Mouse (Mus musculus) adrenal gland, postnatal 4 days (tissue): Measurements from ENCODE around the gene Ntpcr. TPM values are rescaled to one million over a fixed set of nuclear protein-coding genes. Genes with fewer than 3 reads are reported as not detected.

ENCODE experiments used
- DNase-seq, 2 experiments: peaks; one replicate each; pipeline ENCODE4 v3.0.0; 2021 to 2022; ENCODE audit warnings: low spot score in 2 of 2, mixed read lengths in 2 of 2
- total RNA-seq, 2 experiments: library from RNA; stranded (reverse); gene quantifications; 2 replicates each; pipeline ENCODE4 v1.2.3; 2021

The Ntpcr gene
- total RNA-seq, 2 experiments from 2014 or later, result 22.5 to 24.4 TPM

DNA sequence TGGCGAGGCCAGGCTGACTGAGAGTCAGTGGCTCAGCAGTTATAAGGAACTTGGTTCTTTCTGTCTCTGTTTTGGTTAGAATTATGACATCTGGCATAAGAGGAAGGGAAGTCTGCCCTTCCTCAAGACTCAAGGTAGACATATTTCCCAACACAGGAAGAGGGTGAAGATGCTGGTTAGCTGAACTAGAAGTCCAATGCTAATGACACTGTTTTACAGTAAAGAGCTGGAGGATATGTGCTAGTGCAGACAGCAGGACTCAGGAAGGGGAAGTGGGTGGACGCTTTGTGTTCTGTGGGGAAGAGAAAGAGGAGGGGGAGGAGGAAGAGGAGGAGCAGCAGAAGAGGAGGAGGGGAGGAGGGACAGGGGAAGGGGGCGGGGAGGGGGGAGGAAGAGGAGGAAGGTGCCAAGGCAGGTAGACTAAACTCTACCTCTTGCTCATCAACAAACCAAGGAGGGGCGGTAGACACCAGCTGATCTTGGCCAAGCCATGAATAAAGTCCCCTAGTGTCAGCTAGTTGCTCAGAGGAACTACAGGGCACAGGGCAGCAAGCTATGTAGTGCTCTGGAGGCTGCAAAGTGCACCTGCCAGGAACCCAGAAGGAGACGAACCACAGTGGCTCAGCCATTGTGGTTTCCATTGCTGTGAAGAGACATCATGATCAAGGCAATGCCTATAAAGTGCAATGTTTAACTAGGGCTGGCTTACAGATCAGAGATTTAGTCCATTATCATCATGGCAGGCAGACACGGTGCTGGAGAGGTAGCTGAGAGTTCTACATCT, 4.5 kb upstream of the Ntpcr start:
- no peak for DNase-seq

DNA sequence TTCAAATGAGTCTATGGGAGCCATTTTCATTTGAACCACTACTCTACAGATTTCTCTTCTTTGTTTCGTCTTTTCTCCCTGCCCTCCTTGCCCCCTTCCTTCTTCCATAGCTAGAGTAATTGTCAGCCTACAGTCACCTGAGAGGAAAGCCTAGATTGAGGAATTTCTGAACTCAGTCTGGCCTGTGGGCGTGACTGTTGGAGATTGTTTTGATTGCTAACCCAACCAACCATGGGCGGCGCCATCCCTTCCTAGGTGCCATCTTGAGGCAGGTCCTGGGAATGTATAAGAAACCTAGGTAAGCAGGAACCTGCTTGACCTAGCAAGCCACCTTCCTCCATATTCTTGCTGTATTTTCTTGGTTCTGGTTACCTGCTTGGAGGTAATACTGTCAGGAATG, 3.6 kb upstream of the Ntpcr start:
- DNase-seq, result no peak

DNA sequence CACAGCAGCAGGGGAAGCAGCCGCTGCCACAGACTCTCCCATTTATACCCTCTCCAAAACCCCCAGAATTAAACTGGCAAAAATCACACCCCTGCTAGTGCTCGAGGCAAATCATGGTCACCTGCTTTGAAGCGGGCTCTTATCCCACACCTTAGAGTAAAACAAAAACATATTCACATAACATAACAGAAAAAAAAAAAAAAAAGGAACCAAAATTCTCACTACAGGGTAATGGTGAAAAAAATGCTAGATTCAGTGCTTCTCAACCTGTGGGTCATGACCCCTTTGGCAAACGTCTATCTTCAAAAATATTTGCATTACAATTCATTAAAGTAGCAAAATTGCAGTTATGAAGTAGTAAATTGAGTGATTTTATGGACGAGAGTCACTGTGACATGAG, 2.8 kb upstream of the Ntpcr start:
- DNase-seq, result no peak

- no peak for DNase-seq
These were observed 2.0 kb upstream of the Ntpcr start for GRCm38 (mm10) chr8:125727797-125728196.

DNA sequence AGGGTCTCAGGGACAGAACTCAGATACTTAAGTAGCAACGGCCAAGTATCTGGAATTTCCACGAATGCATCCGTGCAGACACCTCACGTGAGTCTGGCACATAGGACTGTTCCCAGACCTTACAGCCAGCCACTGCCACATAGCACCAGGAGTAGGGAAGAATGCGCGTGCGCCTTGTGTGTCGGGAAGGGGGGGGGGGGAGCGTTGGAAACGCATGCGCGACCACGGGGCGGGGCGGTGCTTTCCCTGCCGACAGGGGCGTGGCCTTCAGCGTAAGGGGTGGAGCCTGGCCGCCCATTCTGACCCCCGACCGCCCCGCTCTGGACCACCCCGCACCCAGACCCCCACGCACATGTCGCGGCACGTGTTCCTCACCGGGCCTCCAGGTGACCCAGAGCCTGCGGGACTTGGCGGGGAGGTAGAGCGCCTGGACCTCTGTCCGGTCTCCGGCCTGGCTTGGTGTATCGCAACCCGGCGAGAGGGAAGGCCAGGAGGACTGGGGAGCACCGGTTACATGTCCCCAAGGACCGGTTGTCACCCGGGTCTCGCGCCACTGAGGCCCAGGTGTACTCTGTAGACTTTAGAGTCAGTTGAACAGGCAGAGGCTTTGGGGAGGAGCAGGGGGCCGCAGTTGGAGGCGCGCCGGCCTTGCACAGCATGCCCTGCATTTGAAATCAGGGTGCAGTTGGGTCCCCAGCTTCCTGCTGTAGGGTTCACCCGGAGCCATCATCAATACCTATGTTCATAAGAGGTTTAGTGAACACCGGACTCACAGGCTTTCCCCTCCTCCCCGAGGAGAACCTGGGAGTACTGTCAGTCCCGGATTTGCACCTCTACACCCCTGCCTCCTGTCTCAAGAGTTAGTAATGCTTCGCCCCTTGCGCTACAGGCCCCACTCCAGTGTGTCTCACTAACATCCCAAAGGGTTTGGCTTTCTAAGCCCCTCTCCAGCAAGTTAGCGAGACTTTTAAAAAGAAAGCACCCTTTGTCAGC, 4.5 kb downstream of the Ntpcr start:
- peak; percentile 79 to 81 for DNase-seq

- no peak for DNase-seq
These were observed 9.2 kb downstream of the Ntpcr start for GRCm38 (mm10) chr8:125738956-125739355.

- DNase-seq, result no peak
These were observed 10.9 kb downstream of the Ntpcr start for GRCm38 (mm10) chr8:125740655-125741054.

DNA sequence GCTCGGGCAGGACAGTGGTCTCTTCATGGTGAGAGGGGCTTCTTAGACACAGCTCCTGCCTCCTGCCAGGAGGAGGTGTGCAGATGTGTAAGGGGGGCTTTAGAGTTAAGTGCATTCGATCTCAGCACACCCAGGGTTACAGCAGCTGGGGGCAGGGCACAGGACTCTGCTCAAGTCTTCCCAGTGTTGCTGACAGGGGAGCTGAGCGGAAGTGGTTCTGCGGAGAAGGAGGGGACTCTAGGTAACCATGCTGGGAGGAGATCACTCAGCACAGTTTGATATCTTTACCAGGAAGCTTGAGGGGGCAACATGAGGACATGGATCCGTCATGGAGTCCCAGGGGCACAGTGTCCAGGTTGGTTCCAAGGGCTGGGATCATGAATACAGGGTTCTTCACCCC, 11.6 kb downstream of the Ntpcr start:
- DNase-seq, result no peak

DNA sequence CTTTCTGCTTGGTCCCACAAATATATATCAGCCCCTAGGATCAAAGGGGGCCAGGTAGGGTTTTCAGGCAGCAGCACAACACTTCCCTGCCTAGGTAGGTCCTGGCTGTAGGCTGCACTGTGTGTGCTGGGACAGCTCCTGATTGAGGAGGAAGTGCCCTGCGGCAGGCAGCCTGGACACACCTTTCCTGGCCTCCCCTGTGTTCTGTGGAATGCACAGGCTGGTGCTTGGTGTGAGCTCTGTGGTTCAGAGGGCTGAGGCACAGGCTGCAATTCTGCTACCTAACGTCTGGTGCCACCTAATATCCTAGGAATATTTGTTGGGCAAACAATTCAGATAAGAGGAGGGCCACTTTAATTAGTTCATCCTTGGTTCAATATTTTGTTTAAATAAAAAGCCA, 12.1 kb downstream of the Ntpcr start:
- DNase-seq, result no peak

- no peak for DNase-seq
These were observed 12.6 kb downstream of the Ntpcr start for GRCm38 (mm10) chr8:125742406-125742805.

DNA sequence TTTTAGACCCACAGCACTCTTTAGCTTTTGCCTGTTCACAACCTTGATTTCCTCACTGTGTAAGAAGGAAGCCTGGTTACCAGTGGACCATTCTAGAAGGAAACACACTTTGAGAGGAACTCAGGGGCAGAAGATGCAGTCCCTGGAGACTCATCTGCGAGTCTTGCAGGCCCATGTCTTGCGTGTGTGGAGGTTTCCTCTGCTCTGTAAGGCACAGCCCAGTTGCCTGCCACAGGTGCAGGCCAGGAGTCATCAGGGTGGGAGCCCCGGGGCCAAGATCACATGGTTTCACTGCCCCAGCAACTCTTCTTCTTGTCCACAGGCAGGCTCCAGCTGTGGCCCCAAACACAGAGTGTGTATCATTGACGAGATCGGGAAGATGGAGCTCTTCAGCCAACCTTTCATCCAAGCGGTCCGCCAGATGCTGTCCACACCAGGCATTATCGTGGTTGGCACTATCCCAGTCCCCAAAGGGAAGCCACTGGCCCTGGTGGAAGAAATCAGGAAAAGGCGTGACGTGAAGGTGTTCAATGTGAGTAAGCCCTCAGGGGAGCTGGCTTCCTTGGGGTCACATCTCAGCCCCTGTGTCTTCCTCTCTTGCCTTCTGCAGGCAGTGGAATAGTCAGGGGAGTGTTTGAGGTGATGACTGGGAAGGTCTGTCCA, 15.3 kb downstream of the Ntpcr start:
- no peak for DNase-seq

GRCm38 (mm10) chr8:125747390-125747789, 17.6 kb downstream of the Ntpcr start:
- no peak for DNase-seq

GRCm38 (mm10) chr8:125750846-125751245, 21.1 kb downstream of the Ntpcr start:
- no peak for DNase-seq

- no peak for DNase-seq
These were observed 26.1 kb downstream of the Ntpcr start for GRCm38 (mm10) chr8:125755896-125756295.

- no peak for DNase-seq
These were observed 26.8 kb downstream of the Ntpcr start for GRCm38 (mm10) chr8:125756391-125757105.

DNA sequence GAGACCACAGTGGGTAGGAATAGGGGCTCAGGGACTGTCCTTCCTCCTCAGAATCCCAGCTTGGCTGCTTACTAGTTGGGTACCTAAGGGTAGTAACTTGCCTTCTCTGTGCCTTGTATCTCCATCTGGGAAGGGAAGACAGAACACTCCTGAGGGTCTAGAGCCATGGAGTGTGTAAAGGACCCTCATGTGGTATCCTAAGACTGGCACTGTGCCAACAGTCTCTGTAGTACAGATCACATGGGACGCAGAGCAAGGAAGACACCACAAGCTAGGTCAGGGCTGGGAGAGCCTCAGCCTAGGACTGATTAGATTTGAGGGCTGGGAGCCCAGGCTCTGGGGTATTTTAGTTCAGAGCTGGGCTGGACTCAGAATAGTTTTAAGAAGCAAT, 27.3 kb downstream of the Ntpcr start:
- no peak for DNase-seq

DNA sequence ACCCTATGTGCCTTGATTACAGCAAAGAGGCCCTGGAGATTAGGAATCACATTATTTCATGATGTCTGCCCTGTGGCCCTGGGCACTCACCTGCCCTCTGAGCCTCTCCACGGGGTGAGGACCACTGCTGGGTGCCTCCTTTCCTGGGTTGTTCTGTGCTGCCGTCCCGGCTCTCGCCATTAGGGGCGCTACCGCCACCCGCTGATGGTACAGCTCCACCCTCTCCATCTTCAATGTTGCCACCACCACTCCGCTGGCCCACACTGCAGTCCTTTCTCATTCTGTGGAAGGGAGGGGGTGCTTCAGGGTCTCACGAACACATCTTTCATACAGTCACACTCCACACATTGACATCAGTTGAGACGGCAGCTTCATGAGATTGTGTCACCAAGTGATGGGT, 29.3 kb downstream of the Ntpcr start:
- DNase-seq, result no peak

DNA sequence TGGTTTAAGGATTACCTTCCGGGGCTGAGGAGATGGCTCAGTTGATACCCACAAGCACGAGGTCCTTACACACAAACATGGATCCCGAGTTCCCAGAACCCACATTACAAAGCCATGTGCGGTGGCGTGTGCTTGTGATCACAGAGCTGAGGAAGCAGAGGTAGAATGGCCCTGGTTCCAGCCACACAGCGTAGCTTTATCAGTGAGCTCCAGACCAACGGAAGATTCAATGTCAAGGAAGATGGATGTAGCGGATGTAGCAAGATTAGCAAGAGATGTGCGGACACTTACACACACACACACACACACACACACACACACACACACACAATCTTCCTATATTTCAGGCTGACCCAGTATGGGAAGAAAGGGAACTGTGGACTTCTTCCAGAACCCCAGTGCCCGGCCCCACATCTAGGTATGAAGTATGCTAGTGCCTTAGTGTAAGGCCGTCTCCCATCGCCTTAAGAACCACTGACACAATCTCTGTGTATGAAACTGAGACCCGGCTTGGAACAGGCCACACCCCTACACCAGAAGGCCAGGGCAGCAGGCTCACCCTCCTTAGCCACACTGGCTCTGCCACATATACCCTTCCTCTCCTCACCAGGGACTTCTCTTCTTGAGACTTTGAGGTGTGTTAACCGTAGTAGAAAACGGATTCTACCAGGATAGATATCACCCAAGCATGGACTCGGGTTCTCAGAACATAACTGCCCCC, 33.5 kb downstream of the Ntpcr start:
- DNase-seq, result no peak

GRCm38 (mm10) chr8:125768079-125768478, 38.3 kb downstream of the Ntpcr start:
- no peak for DNase-seq

DNA sequence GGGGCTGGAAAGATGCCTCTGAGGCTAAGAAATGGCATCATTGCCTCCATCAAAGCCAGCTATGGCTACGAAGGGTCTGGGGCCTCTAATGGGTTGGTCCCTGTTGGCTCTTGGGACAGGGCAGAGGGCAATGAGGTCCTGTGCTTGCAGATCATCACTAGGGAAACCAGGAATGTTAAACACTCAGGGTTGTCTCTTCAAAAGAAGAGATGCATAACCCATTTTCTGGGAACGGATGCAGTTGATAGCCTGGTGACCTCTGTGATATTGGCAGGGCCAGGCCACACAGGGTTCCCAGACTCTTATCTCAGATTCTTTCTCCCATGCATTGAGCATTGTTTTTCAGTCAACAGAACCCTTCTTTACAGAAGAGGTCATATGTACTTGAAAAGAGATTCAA, 42.5 kb downstream of the Ntpcr start:
- DNase-seq, result no peak
